Mouse (Mus musculus): ENCODE results near the gene Sec14l2. TPM values are rescaled to one million over a fixed set of nuclear protein-coding genes. Genes with fewer than 3 reads are reported as not detected.
"Not testable (repeated sequence)": the region's sequence is repeated elsewhere in the genome, so short reads cannot be mapped to it uniquely, and the experiment has no call there.

The Sec14l2 gene
- total RNA-seq, 2 experiments from 2014 or later = 6.8 to 8.3 TPM

GRCm38 (mm10) chr11:4134400-4134799, 11.2 kb upstream of the Sec14l2 start:
- DNase-seq = no peak
- intact Hi-C loops (cut with DNase I) = loop anchor here (2.0 kb wide), 1 partner anchor 84 kb away; the partner anchor contains the start of gene Castor1

DNA sequence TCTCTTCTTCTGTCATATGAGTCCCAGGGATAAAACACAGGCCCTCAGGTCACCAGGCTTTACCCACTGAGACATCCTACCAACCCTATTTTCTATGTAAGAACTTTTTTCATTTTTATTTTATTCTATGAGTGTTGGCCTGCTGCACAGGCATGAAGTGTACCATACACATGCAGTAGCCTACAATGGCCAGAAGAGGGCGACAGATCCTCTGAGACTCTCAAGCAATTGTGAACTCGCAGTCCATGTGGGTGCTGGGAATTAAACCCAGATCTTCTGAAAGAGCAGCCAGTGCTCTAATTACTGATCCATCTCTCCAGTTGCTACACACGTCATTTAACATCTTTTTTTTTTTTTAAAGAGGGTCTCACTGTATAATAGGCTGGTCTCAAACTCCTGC, 10.2 kb upstream of the Sec14l2 start:
- intact Hi-C loops (cut with DNase I) = no loop called here
- no peak for DNase-seq

DNA sequence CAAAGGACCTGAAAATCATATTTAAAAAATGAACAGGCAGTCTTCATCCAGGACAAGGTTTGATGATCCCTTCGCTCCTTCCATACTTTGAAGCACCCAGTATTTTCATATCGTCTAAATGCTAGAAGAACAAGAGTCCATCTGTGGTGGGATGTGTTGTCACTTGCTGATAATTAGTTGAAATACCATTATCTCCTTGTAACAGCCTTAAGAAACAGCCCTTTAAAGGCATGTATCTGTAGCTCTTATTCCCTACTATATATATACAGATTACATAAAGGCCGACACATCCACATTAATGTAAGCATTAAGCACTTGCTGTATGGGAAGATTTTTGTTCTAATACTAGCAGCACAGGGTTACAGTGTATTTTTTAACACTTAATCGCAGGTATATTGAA, 5.2 kb upstream of the Sec14l2 start:
- DNase-seq; intact Hi-C loops (cut with DNase I): not testable (repeated sequence)

- intact Hi-C loops (cut with DNase I) = no loop called here
- no peak for DNase-seq
Observed at GRCm38 (mm10) chr11:4127059-4127458, 3.8 kb upstream of the Sec14l2 start.

- intact Hi-C loops (cut with DNase I) = no loop called here
- peak; percentile 42 for DNase-seq
Observed at GRCm38 (mm10) chr11:4123922-4124321, 707 bp upstream of the Sec14l2 start.

DNA sequence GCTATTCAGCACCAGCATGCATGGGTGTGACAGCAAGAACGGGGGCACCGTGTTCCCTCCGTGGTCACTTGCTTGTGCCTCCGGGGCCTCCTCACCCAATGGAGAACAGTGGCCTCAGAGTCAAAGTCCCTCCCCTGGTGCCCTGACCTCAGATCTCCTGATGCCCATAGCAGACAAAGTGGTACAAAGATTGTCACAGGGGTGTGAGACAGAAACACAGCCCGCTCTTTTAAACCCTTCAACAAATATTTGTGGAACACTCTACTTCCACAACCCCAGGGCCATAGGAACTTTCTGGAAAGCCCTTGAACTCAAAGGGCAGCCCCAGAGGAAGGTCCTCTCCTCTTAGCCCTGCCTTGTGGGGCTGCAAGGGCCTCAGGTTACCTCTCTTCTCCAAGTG, 989 bp downstream of the Sec14l2 start:
- intact Hi-C loops (cut with DNase I) = no loop called here
- no peak for DNase-seq

- DNase-seq = no peak
- intact Hi-C loops (cut with DNase I) = no loop called here
Observed at GRCm38 (mm10) chr11:4121691-4122090, 1.5 kb downstream of the Sec14l2 start.

DNA sequence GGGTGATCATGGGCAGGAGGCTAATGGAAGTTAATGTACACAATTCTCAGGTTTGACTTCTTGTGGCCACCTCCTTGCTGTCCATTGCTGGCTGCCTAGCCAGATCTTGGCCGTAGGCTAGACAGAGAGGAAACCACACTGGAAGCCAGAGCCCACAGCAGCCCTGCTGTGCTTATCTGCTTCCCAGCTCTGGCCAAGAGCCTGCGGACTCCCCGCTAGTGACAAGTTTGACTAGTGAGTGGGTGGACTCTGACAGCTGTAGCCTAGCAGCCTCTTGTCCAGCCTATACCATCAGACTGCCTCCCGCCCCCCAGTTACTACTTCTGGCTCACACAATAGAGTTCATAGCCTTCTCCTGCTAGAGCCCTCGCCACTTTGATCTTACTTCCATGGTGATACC, 3.6 kb downstream of the Sec14l2 start:
- no peak for DNase-seq
- intact Hi-C loops (cut with DNase I) = no loop called here

GRCm38 (mm10) chr11:4118081-4118921, 4.9 kb downstream of the Sec14l2 start:
- intact Hi-C loops (cut with DNase I) = no loop called here
- DNase-seq = peak; percentile 66

DNA sequence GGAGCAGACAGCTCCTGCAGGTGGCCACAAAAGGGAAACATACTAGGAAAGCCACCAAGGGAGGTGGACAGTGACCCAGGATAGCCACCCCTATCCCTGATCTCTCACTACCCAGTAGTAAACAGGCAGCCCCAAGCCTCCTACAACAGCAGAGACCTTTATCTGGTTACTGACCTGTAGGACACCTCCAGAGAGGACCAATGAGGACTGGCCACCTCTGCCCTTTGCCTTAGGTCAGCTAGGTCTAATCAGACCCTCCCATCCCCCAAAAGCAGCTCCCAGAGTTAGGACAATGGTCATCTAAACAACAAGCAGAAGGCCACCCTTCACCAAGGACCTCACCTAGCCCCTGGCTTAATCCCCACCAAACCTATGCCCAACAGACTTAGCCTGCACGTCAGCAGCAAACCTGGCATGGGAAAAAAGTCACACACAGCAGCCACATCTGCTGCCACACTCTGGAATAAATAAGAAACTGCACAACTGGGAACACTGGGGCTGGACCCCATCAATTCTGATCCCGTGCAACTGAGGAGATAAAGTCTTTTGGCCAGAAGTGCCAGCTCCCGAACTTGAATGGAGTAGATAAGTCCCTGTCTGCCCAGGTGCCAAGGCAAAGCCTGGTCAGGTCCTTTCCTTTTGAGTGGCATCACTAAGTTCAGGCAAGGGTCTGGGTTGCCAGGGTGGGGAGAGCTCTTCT, 5.7 kb downstream of the Sec14l2 start:
- no peak for DNase-seq
- intact Hi-C loops (cut with DNase I) = no loop called here

- no peak for DNase-seq
- intact Hi-C loops (cut with DNase I) = no loop called here
Observed at GRCm38 (mm10) chr11:4116458-4117141, 6.6 kb downstream of the Sec14l2 start.

GRCm38 (mm10) chr11:4115407-4115806, 7.8 kb downstream of the Sec14l2 start:
- DNase-seq = no peak
- intact Hi-C loops (cut with DNase I) = no loop called here

DNA sequence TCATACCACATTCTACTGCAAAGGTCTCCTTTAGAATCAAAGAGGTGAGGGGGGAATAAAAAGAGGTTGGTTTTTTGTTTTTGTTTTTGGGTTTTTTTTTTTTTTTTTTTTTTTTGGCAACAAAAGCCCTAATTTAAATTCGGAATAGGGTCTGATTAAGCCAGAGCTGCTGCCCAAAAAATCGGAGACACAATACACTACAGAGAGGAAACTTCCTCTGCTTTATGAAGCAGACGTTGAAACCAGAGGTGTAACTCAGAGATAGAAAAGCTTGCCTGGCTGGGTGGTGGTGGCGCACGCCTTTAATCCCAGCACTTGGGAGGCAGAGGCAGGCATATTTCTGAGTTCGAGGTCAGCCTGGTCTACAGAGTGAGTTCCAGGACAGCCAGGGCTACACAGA, 8.7 kb downstream of the Sec14l2 start:
- intact Hi-C loops (cut with DNase I); DNase-seq: not testable (repeated sequence)

DNA sequence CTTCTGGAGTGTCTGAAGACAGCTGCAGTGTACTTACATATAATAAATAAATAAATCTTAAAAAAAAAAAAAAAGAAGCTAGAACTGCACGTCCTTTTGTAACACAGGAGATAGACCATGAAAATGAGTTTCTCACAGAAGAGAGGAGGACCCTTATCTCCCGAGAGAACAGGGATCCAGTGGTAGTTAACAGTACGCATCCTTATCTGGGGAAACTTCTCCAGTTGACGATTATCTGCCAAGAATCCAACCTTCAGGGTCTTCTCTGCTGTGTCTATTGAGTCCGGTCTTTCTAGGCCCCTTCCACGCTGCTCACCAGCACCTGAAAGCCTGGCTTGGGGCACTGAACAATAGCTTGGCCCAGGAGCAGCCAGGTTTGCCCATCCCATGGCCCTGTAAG, 9.2 kb downstream of the Sec14l2 start:
- intact Hi-C loops (cut with DNase I) = no loop called here
- DNase-seq = no peak

- DNase-seq = no peak
- intact Hi-C loops (cut with DNase I) = no loop called here
Observed at GRCm38 (mm10) chr11:4113496-4113895, 9.7 kb downstream of the Sec14l2 start.

GRCm38 (mm10) chr11:4112861-4113260, 10.4 kb downstream of the Sec14l2 start:
- intact Hi-C loops (cut with DNase I) = no loop called here
- DNase-seq = no peak

DNA sequence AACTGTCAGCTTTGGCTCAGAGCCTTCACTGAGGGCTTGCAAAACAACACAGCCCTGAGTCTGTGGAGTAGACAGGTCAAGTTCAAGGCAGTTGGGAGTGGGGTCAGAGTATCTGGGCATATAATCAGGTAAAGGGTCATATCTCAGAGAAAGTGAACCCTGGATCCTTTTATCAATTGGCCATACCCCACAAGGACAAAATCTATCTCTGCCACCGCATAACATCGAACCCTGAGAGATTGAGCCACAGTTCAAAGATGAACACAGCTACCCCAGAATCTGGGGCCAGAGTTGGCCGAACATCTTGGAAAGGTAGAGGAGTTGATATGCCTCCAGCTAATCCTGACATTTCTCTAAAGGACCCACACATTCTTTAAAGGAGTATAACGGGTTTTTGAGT, 11.2 kb downstream of the Sec14l2 start:
- intact Hi-C loops (cut with DNase I) = no loop called here
- no peak for DNase-seq

DNA sequence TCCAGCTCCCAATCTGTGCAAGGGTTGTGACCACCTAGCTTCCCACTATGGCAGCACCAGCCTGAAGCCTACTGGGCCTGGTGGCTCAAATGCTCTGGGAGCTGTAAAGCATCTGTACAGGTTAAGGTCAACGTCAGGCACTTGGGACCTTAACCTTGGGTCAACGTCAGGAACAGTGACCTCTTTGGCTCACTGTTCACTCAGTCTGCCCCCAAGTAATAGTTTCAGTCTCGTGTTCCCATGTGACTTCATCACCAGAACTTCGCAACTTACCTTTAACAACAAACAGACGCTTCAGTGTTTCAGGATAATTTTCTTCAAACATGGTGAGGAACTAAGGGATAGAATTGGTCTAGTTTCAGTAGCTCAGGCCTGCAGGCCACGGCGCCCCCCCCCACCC, 14.5 kb downstream of the Sec14l2 start:
- intact Hi-C loops (cut with DNase I) = no loop called here
- DNase-seq = no peak

DNA sequence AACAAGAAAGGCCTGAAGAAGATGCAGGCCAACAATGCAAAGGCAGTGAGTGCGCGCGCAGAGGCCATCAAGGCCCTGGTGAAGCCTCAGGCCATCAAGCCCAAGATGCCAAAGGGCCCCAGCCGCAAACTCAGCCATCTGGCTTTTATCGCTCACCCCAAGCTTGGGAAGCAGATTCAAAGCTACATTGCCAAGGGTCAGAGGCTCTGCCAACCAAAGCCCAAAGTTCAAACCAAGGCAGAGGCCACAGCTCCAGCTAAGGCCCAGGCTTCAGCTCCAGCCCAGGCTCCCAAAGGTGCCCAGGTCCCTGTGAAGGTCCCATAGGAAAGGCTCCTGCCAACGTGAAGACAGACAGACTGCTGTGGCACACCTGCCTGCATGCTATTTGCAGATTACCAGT, 15.3 kb downstream of the Sec14l2 start:
- DNase-seq; intact Hi-C loops (cut with DNase I): not testable (repeated sequence)

- DNase-seq = no peak
- intact Hi-C loops (cut with DNase I) = no loop called here
Observed at GRCm38 (mm10) chr11:4105444-4105843, 17.8 kb downstream of the Sec14l2 start.

DNA sequence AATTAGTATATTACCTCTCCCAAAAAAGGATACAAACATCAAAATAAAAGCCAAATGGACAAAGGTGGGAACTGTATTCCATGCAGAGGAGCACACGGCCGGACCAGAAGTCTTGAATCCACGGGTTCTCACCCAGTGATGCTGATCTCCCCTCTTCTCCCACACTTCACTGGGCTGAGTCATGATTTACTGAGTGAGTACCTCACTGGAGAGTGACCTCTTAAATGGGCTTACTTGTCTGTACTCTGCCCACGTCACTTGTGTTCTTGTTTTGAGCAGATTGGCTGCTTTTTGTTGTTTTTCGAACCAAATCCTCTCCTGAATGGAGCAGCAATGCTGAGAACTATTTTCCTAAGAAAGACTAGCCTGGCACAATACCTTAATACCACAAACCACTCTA, 18.2 kb downstream of the Sec14l2 start:
- DNase-seq = no peak
- intact Hi-C loops (cut with DNase I) = no loop called here

DNA sequence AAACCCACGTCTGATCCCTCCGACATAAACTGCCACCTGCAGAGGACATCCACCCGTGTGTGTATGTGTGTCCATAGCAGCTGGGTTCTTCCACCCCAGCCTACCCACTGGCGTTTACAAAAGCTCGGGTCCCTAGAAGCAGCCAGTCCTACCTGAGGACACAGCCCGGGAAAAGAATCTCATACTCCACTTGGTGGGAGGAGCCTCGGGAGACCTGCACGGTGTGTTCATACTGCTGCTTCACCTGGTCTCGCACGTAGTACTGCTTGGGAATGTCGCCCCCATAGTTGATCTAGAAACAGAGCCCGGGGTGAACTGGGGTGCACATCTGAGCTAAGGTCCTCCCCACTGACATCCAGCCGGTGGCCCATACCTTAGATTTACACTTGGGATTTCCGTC, 19.7 kb downstream of the Sec14l2 start:
- no peak for DNase-seq
- intact Hi-C loops (cut with DNase I) = no loop called here
